Mouse (Mus musculus) bone marrow macrophage, adult 2 months (primary cell): ENCODE measurements around the gene Polr1a.

Experiments used
- CTCF ChIP-seq: IDR thresholded peaks from 2 replicates; pipeline ENCODE4 v1.5.1; 2012; ENCODE audit warnings: low read depth, mild to moderate bottlenecking, low read length, moderate library complexity
- POLR2A ChIP-seq: IDR thresholded peaks from 2 replicates; pipeline ENCODE4 v1.6.1; 2012; ENCODE audit warnings: mild to moderate bottlenecking, low read depth, low read length, borderline replicate concordance

GRCm38 (mm10) chr6:71969459-71969858 is 60.6 kb downstream of the Polr1a start:
- TF ChIP-seq CTCF (no peak), POLR2A (no peak)
